Mouse (Mus musculus) lung, postnatal 0 days (tissue): Measurements from ENCODE around the gene Tmem116.

ENCODE experiments used
- CTCF ChIP-seq: IDR thresholded peaks from 2 replicates; pipeline ENCODE4 v1.5.1; 2016; ENCODE audit warnings: antibody characterized with exemption, mild to moderate bottlenecking
- EP300 ChIP-seq: IDR thresholded peaks from 2 replicates; pipeline ENCODE4 v1.6.1; 2016; ENCODE audit warnings: antibody characterized with exemption, mild to moderate bottlenecking, control low read depth

- TF ChIP-seq EP300: no peak
- TF ChIP-seq CTCF: no peak
These were observed 20.7 kb downstream of the Tmem116 start for GRCm38 (mm10) chr5:121472411-121472810.
